Mouse (Mus musculus) frontal cortex, adult 2 months (tissue): Measurements from ENCODE around the gene Lrrc47. TPM values are rescaled to one million over a fixed set of nuclear protein-coding genes. Genes with fewer than 3 reads are reported as not detected.

Experiments
- polyA plus RNA-seq: library from polyadenylated mRNA; depleted of rRNA; stranded (reverse); fragments of >200 nt; gene quantifications from 2 replicates; pipeline ENCODE4 v1.2.3, GENCODE M21; 2012; rRNA removed

Gene Lrrc47
- polyA plus RNA-seq, 1 experiment = 49.0 TPM

Other genes with a start within 250 kb of the Lrrc47 start
- gene A430005L14Rik, start 54.5 kb upstream of the Lrrc47 start, polyA plus RNA-seq = 32.7 and 34.5 TPM in 2 replicates
- 22.9 and 25.2 TPM in 2 replicates for gene Dffb, start 36.6 kb upstream of the Lrrc47 start, polyA plus RNA-seq
- 21.0 and 21.2 TPM in 2 replicates for gene Cep104, start 36.5 kb upstream of the Lrrc47 start, polyA plus RNA-seq
- gene Smim1, start 14.5 kb downstream of the Lrrc47 start, polyA plus RNA-seq = 19.4 and 20.0 TPM in 2 replicates
- gene Ccdc27, start 30.9 kb downstream of the Lrrc47 start, polyA plus RNA-seq = not detected in 2 replicates
- 0.84 and 1.3 TPM in 2 replicates for gene Trp73, start 128.5 kb downstream of the Lrrc47 start, polyA plus RNA-seq
- gene Wrap73, start 130.6 kb downstream of the Lrrc47 start, polyA plus RNA-seq = 30.6 and 31.7 TPM in 2 replicates
- gene Tprgl, start 148.9 kb downstream of the Lrrc47 start, polyA plus RNA-seq = 200 and 202 TPM in 2 replicates
- 3.0 and 5.4 TPM in 2 replicates for gene Megf6, start 159.0 kb downstream of the Lrrc47 start, polyA plus RNA-seq